Mouse (Mus musculus) cerebellum, adult 11-12 months (tissue): ENCODE measurements around the gene Mpz.

Experiments
- DNase-seq: peaks from one replicate; pipeline ENCODE4 v3.0.0; 2022

The Mpz gene

GRCm38 (mm10) chr1:171189046-171189445 is 38.5 kb downstream of the Mpz start:
- DNase-seq, result no peak

GRCm38 (mm10) chr1:171189476-171190114 is 39.1 kb downstream of the Mpz start:
- DNase-seq, result no peak

- DNase-seq, result no peak
Observed at GRCm38 (mm10) chr1:171190832-171191231, 40.3 kb downstream of the Mpz start.

- no peak for DNase-seq
Observed at GRCm38 (mm10) chr1:171192283-171192682, 41.8 kb downstream of the Mpz start.

GRCm38 (mm10) chr1:171193093-171193840 is 42.8 kb downstream of the Mpz start:
- DNase-seq, result no peak

- DNase-seq, result no peak
Observed at GRCm38 (mm10) chr1:171193911-171194830, 43.7 kb downstream of the Mpz start.

- no peak for DNase-seq
Observed at GRCm38 (mm10) chr1:171195046-171195822, 44.7 kb downstream of the Mpz start.

GRCm38 (mm10) chr1:171195887-171196397 is 45.4 kb downstream of the Mpz start, which contains the start of gene Pcp4l1:
Gene Pcp4l1 (minus strand): TSS chr1:171196268.
- DNase-seq, result peak; percentile 37

- no peak for DNase-seq
Observed at GRCm38 (mm10) chr1:171199532-171199931, 49.0 kb downstream of the Mpz start.

GRCm38 (mm10) chr1:171200769-171201168 is 50.3 kb downstream of the Mpz start:
- no peak for DNase-seq

GRCm38 (mm10) chr1:171203471-171204248 is 53.1 kb downstream of the Mpz start:
- DNase-seq, result no peak

GRCm38 (mm10) chr1:171204249-171204644 is 53.7 kb downstream of the Mpz start:
- no peak for DNase-seq

GRCm38 (mm10) chr1:171205704-171206493 is 55.4 kb downstream of the Mpz start:
- no peak for DNase-seq

- no peak for DNase-seq
Observed at GRCm38 (mm10) chr1:171209409-171209808, 58.9 kb downstream of the Mpz start.
